Mouse (Mus musculus): ENCODE results near the gene Slc38a4. TPM values are rescaled to one million over a fixed set of nuclear protein-coding genes. Genes with fewer than 3 reads are reported as not detected.

Slc38a4 gene
- polyA plus RNA-seq, 1 experiment from 2014 or later = 29.1 TPM

DNA sequence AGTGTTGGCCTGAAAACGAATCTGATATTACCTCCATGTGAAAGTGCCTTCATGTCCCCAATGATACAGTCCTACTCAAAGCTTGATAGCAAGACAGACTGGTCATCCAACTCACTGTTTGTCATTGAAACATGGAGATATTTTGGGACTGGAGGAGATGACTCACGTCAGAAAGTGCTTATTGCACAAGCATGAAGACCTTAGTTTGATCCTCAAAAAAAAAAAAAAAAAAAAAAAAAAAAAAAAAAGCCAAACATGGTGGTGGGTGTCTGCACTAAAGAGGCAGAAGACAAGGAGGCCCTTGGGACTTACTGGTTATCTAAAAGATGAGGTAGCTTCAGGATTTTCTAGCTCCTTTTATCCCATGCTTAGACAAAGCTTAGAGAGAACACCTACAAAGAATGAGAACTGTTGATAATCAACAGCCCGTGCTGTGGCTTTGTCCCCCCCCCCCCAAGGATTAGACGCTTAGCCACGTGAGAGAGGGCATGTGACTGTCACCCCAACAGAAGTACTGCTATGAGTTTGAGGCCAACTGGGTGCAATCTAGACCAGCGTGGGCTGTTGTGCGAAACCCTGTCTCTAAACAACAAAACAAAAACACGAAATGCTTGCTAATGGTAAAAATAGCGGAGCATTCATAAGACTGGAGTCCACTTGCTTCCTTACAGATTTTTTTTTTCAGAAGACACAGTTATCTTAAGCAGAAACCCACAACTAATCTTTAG lies 26.5 kb downstream of the Slc38a4 start:
- Histone ChIP-seq H3K9ac (no peak overlapping the region), H3K9me3 (replicated peaks) (no peaks in the 10 kb centered on the region), H3K36me3 (no peaks in the 10 kb centered on the region), H3K4me3 (no peak overlapping the region), H3K4me1 (no peaks in the 10 kb centered on the region), H3K27me3 (no peaks in the 10 kb centered on the region), H3K27ac (no peak overlapping the region), H3K4me2 (replicated peaks) (no peak overlapping the region)
- 86% methylated on average over 9 of the region's 9 CpGs for WGBS
- no peak for ATAC-seq (ENCODE audit: low FRiP score)

DNA sequence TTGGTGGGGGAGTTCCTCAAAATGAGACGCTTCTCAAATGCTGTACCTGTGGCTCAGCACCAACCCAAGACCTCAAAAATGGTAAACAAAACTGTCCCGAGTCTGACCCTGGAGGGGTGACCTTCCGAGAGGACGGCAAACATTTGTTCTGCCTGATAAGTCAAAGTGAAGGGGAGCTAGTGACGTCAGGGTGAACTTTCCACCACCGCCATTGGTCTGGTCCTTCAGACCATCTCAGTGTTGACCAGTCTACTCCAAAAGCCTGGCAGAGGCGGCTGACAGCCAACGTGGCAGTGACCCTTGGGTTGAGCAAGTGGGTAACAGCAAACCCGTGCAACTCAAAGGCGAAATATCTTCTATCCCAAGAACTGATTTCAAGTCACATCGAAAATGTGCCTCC lies 27.1 kb downstream of the Slc38a4 start:
- H3K27me3 ChIP-seq = no peaks in the 10 kb centered on the region
- H3K9ac ChIP-seq = no peak overlapping the region
- H3K4me2 ChIP-seq (replicated peaks) = no peak overlapping the region
- H3K36me3 ChIP-seq = no peaks in the 10 kb centered on the region
- no peaks in the 10 kb centered on the region for H3K9me3 ChIP-seq (replicated peaks)
- no peak for ATAC-seq (ENCODE audit: low FRiP score)
- no peak overlapping the region for H3K27ac ChIP-seq
- no peak overlapping the region for H3K4me3 ChIP-seq
- WGBS = 81% methylated on average over 11 of the region's 11 CpGs
- H3K4me1 ChIP-seq = no peaks in the 10 kb centered on the region

DNA sequence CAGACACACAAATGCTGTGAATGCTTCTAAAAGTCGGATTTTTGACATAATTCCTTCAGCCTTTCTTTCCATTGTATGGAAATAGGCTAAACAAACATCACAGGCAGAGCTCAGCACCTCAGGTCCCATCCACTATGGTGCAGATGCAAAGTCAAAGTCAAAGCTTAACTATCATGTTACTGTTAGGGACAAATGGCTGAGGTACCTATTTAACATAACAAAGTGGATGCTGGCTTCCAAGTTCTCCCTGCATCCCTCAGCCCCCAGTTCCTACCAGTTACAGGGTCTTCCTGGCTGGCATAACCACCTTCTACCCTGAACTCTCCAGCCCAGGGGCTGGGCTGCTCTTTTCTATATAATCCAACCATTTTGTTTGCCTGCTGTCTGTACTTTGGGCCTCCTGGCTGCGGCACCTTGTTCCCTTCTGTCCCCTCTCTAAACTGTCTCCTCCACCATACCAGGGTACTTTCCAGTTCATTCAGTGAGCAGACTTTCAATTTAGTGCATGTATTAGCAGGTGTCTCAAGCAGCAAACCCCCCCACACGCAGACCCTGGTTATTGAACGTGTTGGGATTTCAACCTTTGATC lies 27.6 kb downstream of the Slc38a4 start:
- ATAC-seq (ENCODE audit: low FRiP score) = no peak
- no peaks in the 10 kb centered on the region for H3K36me3 ChIP-seq
- H3K4me3 ChIP-seq = no peak overlapping the region
- no peak overlapping the region for H3K27ac ChIP-seq
- H3K27me3 ChIP-seq = no peaks in the 10 kb centered on the region
- WGBS = 53% methylated on average over 4 of the region's 4 CpGs
- H3K9ac ChIP-seq = no peak overlapping the region
- no peak overlapping the region for H3K4me2 ChIP-seq (replicated peaks)
- H3K9me3 ChIP-seq (replicated peaks) = no peaks in the 10 kb centered on the region
- H3K4me1 ChIP-seq = no peaks in the 10 kb centered on the region

DNA sequence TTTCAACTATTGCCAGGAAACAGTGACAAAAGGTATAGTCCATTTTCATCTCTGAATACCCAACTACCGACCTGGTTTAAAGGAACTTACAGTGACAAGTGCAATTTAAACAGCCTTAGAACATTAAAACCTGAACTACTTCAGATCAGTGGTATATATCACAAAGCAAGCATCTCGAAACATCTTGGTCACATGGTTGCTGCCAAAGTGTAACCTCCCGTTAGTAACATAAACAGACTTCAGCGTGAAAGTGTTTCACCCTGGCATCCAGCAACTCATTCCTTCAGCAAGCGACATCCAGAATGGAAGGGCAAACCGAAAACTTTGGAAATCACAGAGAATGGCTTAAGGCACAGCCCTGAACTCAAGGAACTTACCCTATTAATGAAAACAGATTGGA lies 29.1 kb downstream of the Slc38a4 start:
- WGBS = 83% methylated on average over 6 of the region's 6 CpGs
- H3K4me3 ChIP-seq = no peak overlapping the region
- no peaks in the 10 kb centered on the region for H3K36me3 ChIP-seq
- no peak overlapping the region for H3K9ac ChIP-seq
- ATAC-seq (ENCODE audit: low FRiP score) = no peak
- H3K27ac ChIP-seq = no peak overlapping the region
- no peaks in the 10 kb centered on the region for H3K9me3 ChIP-seq (replicated peaks)
- H3K4me1 ChIP-seq = no peaks in the 10 kb centered on the region
- H3K27me3 ChIP-seq = no peaks in the 10 kb centered on the region
- no peak overlapping the region for H3K4me2 ChIP-seq (replicated peaks)

DNA sequence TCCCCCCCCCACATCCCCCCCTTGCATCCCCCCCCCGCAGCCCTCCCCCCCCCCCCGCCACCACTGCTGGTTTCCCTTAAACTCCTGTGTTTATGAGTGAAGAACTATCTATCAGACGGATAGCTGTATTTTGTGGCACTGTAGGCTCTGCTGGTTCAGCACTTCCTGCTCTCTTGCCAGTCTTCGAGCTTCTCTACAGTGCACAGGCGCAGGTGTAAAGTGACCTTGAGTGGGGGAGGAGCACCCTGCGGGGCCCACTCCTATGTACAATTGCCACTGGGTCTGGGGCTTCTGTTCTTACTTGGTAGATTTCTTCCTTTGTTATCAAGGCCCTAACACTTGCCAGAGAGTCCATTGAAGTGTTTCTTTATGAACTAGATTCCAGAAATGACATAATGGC lies 33.0 kb downstream of the Slc38a4 start:
- ATAC-seq (ENCODE audit: low FRiP score) = no peak

DNA sequence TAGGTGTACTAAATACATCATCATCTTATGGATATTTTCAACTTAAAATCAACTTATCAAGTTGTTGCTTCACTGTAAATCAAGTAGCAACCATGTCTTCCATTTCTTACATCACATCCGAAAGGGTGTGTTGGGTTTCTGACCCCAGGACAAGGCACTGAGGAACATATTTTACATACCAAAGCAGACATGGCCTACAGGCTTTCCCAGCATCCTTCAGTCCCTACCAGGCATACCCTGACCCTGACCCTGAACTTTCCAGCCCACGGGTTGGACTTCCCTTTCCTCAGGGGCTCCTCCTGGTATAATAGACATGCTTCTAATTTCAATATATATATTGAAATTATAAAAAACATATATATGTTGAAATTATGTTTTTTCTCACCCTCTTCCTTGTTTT lies 33.5 kb downstream of the Slc38a4 start:
- Histone ChIP-seq H3K4me2 (replicated peaks) (no peak overlapping the region), H3K9ac (no peak overlapping the region), H3K27me3 (no peaks in the 10 kb centered on the region), H3K9me3 (replicated peaks) (no peaks in the 10 kb centered on the region), H3K27ac (no peak overlapping the region), H3K4me3 (no peak overlapping the region), H3K4me1 (no peaks in the 10 kb centered on the region), H3K36me3 (no peaks in the 10 kb centered on the region)
- WGBS = 89% methylated on average over 2 of the region's 2 CpGs
- no peak for ATAC-seq (ENCODE audit: low FRiP score)

More for the DNA sequence above, 33.0 kb downstream of the Slc38a4 start:
- Histone ChIP-seq H3K4me1 (no peaks in the 10 kb centered on the region), H3K9me3 (replicated peaks) (no peaks in the 10 kb centered on the region), H3K27ac (no peak overlapping the region), H3K9ac (no peak overlapping the region), H3K27me3 (no peaks in the 10 kb centered on the region), H3K36me3 (no peaks in the 10 kb centered on the region), H3K4me3 (no peak overlapping the region), H3K4me2 (replicated peaks) (no peak overlapping the region)
- WGBS = 85% methylated on average over 4 of the region's 6 CpGs

- Histone ChIP-seq H3K4me1 (no peaks in the 10 kb centered on the region), H3K9me3 (replicated peaks) (no peaks in the 10 kb centered on the region), H3K9ac (no peak overlapping the region), H3K36me3 (no peaks in the 10 kb centered on the region), H3K27ac (no peak overlapping the region), H3K4me3 (no peak overlapping the region), H3K4me2 (replicated peaks) (no peak overlapping the region), H3K27me3 (no peaks in the 10 kb centered on the region)
- WGBS = 77% methylated on average over 6 of the region's 6 CpGs
- no peak for ATAC-seq (ENCODE audit: low FRiP score)
Observed at GRCm38 (mm10) chr15:97020221-97020620, 35.5 kb downstream of the Slc38a4 start.

- Histone ChIP-seq H3K27me3 (no peaks in the 10 kb centered on the region), H3K27ac (no peak overlapping the region), H3K4me2 (replicated peaks) (no peak overlapping the region), H3K9ac (no peak overlapping the region), H3K36me3 (no peaks in the 10 kb centered on the region), H3K9me3 (replicated peaks) (no peaks in the 10 kb centered on the region), H3K4me1 (no peaks in the 10 kb centered on the region), H3K4me3 (no peak overlapping the region)
- ATAC-seq (ENCODE audit: low FRiP score) = no peak
- 87% methylated on average over 11 of the region's 11 CpGs for WGBS
Observed at GRCm38 (mm10) chr15:97019323-97019722, 36.4 kb downstream of the Slc38a4 start.

GRCm38 (mm10) chr15:97017195-97017594 lies 38.6 kb downstream of the Slc38a4 start:
- no peak overlapping the region for H3K27ac ChIP-seq
- no peak for ATAC-seq (ENCODE audit: low FRiP score)
- no peaks in the 10 kb centered on the region for H3K4me1 ChIP-seq
- no peaks in the 10 kb centered on the region for H3K36me3 ChIP-seq
- no peak overlapping the region for H3K9ac ChIP-seq
- no peaks in the 10 kb centered on the region for H3K27me3 ChIP-seq
- WGBS = 94% methylated on average over 9 of the region's 9 CpGs
- H3K9me3 ChIP-seq (replicated peaks) = no peaks in the 10 kb centered on the region
- no peak overlapping the region for H3K4me2 ChIP-seq (replicated peaks)
- no peak overlapping the region for H3K4me3 ChIP-seq

- Histone ChIP-seq H3K4me3 (no peak overlapping the region), H3K4me2 (replicated peaks) (no peak overlapping the region), H3K9me3 (replicated peaks) (no peaks in the 10 kb centered on the region), H3K36me3 (no peaks in the 10 kb centered on the region), H3K27me3 (no peaks in the 10 kb centered on the region), H3K9ac (no peak overlapping the region), H3K27ac (no peak overlapping the region), H3K4me1 (no peaks in the 10 kb centered on the region)
- WGBS = 95% methylated on average over 12 of the region's 12 CpGs
- ATAC-seq (ENCODE audit: low FRiP score) = no peak
Observed at GRCm38 (mm10) chr15:97015036-97015596, 40.6 kb downstream of the Slc38a4 start.

GRCm38 (mm10) chr15:97011599-97012372 lies 44.0 kb downstream of the Slc38a4 start:
- H3K4me2 ChIP-seq (replicated peaks) = no peak overlapping the region
- 91% methylated on average over 14 of the region's 14 CpGs for WGBS
- H3K27me3 ChIP-seq = no peaks in the 10 kb centered on the region
- no peak overlapping the region for H3K4me3 ChIP-seq
- H3K9me3 ChIP-seq (replicated peaks) = no peaks in the 10 kb centered on the region
- no peak for ATAC-seq (ENCODE audit: low FRiP score)
- H3K9ac ChIP-seq = no peak overlapping the region
- H3K27ac ChIP-seq = no peak overlapping the region
- no peaks in the 10 kb centered on the region for H3K36me3 ChIP-seq
- H3K4me1 ChIP-seq = no peaks in the 10 kb centered on the region

DNA sequence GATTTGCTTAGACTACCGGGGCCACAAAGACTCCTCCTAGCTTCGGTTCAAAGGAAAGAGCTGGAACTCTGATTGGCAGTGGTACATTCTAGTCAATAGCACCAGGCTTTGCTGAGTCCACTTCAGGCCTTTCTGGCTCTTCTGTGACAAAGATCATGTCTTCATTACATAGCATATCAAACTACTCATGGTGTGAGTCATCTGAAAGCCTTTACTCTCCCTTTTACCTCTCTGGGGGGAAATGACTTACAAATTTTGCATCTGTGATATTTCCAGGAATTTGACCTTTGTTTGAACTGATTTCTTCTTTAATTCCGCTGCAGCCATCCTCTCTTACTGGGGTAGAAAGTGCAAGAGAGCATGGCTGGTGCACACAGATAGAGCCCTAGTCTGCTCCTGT lies 46.5 kb downstream of the Slc38a4 start:
- ATAC-seq (ENCODE audit: low FRiP score) = no peak
- WGBS = 92% methylated on average over 3 of the region's 3 CpGs
- no peaks in the 10 kb centered on the region for H3K36me3 ChIP-seq

More for the DNA sequence above, 46.5 kb downstream of the Slc38a4 start:
- Histone ChIP-seq H3K27ac (no peak overlapping the region), H3K9me3 (replicated peaks) (no peaks in the 10 kb centered on the region), H3K4me2 (replicated peaks) (no peak overlapping the region), H3K4me1 (no peaks in the 10 kb centered on the region), H3K9ac (no peak overlapping the region), H3K27me3 (no peaks in the 10 kb centered on the region), H3K4me3 (no peak overlapping the region)

Data from hindbrain, embryonic 12.5 days (tissue).